Mouse (Mus musculus): ENCODE data around the gene Ache. TPM values are rescaled to one million over a fixed set of nuclear protein-coding genes. Genes with fewer than 3 reads are reported as not detected.
A peak's percentile ranks its signal among the peaks of the same experiment; 100 is the strongest.

The Ache gene
- polyA plus RNA-seq, 1 experiment from 2014 or later, result 4.5 TPM

- peaks cover 66% of the 10 kb centered on the region for H3K27me3 ChIP-seq (replicated peaks; ENCODE audit: low read depth, poor library complexity, severe bottlenecking)
- H3K4me3 ChIP-seq, result peak overlapping the region; percentile 59
- DNase-seq (ENCODE audit: low spot score), result peak; percentile 68
- WGBS, result 4% methylated on average over 25 of the region's 25 CpGs
- no peaks in the 10 kb centered on the region for H3K36me3 ChIP-seq (replicated peaks)
- H3K27ac ChIP-seq (replicated peaks), result peak overlapping the region; percentile 65
- peaks cover 46% of the 10 kb centered on the region for H3K4me1 ChIP-seq
- no peaks in the 10 kb centered on the region for H3K9me3 ChIP-seq
Observed at GRCm38 (mm10) chr5:137288999-137289470, 1.7 kb downstream of the Ache start.

GRCm38 (mm10) chr5:137289591-137290365 lies 2.5 kb downstream of the Ache start:
- H3K36me3 ChIP-seq (replicated peaks), result peaks cover 2% of the 10 kb centered on the region
- no peaks in the 10 kb centered on the region for H3K9me3 ChIP-seq
- 52% methylated on average over 13 of the region's 13 CpGs for whole genome bisulfite sequencing
- H3K27ac ChIP-seq (replicated peaks), result peak overlapping the region; percentile 37; the same call in 1 of the 2 replicates
- H3K27me3 ChIP-seq (replicated peaks; ENCODE audit: low read depth, poor library complexity, severe bottlenecking), result peaks cover 66% of the 10 kb centered on the region
- H3K4me1 ChIP-seq, result peaks cover 49% of the 10 kb centered on the region
- H3K4me3 ChIP-seq, result peak overlapping the region; percentile 59
- DNase-seq (ENCODE audit: low spot score), result no peak

- WGBS, result 22% methylated on average over 15 of the region's 15 CpGs
- Histone ChIP-seq H3K27me3 (replicated peaks; ENCODE audit: low read depth, poor library complexity, severe bottlenecking) (peaks cover 66% of the 10 kb centered on the region), H3K36me3 (replicated peaks) (peaks cover 11% of the 10 kb centered on the region), H3K4me1 (peaks cover 58% of the 10 kb centered on the region), H3K4me3 (peak overlapping the region; percentile 59), H3K27ac (replicated peaks) (no peak overlapping the region), H3K9me3 (no peaks in the 10 kb centered on the region)
- peak; percentile 62 for DNase-seq (ENCODE audit: low spot score)
Observed at GRCm38 (mm10) chr5:137290677-137291076, 3.4 kb downstream of the Ache start.

- Histone ChIP-seq H3K27ac (replicated peaks) (no peak overlapping the region), H3K27me3 (replicated peaks; ENCODE audit: low read depth, poor library complexity, severe bottlenecking) (peaks cover 66% of the 10 kb centered on the region), H3K36me3 (replicated peaks) (peaks cover 19% of the 10 kb centered on the region), H3K4me1 (peaks cover 62% of the 10 kb centered on the region), H3K4me3 (peak overlapping the region; percentile 59; the same call in 1 of the 2 replicates), H3K9me3 (no peaks in the 10 kb centered on the region)
- no peak for DNase-seq (ENCODE audit: low spot score)
- 75% methylated on average over 15 of the region's 15 CpGs for WGBS
Observed at GRCm38 (mm10) chr5:137291381-137291926, 4.1 kb downstream of the Ache start.

- Histone ChIP-seq H3K27me3 (replicated peaks; ENCODE audit: low read depth, poor library complexity, severe bottlenecking) (peaks cover 51% of the 10 kb centered on the region), H3K9me3 (no peaks in the 10 kb centered on the region), H3K36me3 (replicated peaks) (peaks cover 37% of the 10 kb centered on the region), H3K4me1 (peaks cover 47% of the 10 kb centered on the region), H3K27ac (replicated peaks) (peak overlapping the region; percentile 85), H3K4me3 (peak overlapping the region; percentile 64)
- peak; percentile 82 for DNase-seq (ENCODE audit: low spot score)
- WGBS, result 1% methylated on average over 15 of the region's 15 CpGs
Observed at GRCm38 (mm10) chr5:137293282-137293681, 6.0 kb downstream of the Ache start.

GRCm38 (mm10) chr5:137293839-137294743 lies 6.8 kb downstream of the Ache start, which contains the start of gene Ufsp1:
Ufsp1 (plus strand) TSS chr5:137294629.
- WGBS, result under 1% methylated on average over 52 of the region's 52 CpGs
- no peaks in the 10 kb centered on the region for H3K9me3 ChIP-seq
- H3K4me1 ChIP-seq, result peaks cover 39% of the 10 kb centered on the region
- peak; percentile 97 for DNase-seq (ENCODE audit: low spot score)
- H3K27ac ChIP-seq (replicated peaks), result peak within 1 kb of the TSS; percentile 85
- peaks cover 45% of the 10 kb centered on the region for H3K36me3 ChIP-seq (replicated peaks)
- peak within 1 kb of the TSS; percentile 64 for H3K4me3 ChIP-seq
- H3K27me3 ChIP-seq (replicated peaks; ENCODE audit: low read depth, poor library complexity, severe bottlenecking), result peaks cover 43% of the 10 kb centered on the region

GRCm38 (mm10) chr5:137294744-137295093 lies 7.4 kb downstream of the Ache start:
- no peak for DNase-seq (ENCODE audit: low spot score)
- peak overlapping the region; percentile 85 for H3K27ac ChIP-seq (replicated peaks)
- peaks cover 35% of the 10 kb centered on the region for H3K4me1 ChIP-seq
- H3K9me3 ChIP-seq, result no peaks in the 10 kb centered on the region
- 5% methylated on average over 18 of the region's 18 CpGs for WGBS
- H3K27me3 ChIP-seq (replicated peaks; ENCODE audit: low read depth, poor library complexity, severe bottlenecking), result peaks cover 37% of the 10 kb centered on the region
- H3K4me3 ChIP-seq, result peak overlapping the region; percentile 64
- H3K36me3 ChIP-seq (replicated peaks), result peaks cover 51% of the 10 kb centered on the region

- peak overlapping the region; percentile 64 for H3K4me3 ChIP-seq
- peaks cover 35% of the 10 kb centered on the region for H3K4me1 ChIP-seq
- H3K27ac ChIP-seq (replicated peaks), result peak overlapping the region; percentile 85
- no peaks in the 10 kb centered on the region for H3K9me3 ChIP-seq
- no peak for DNase-seq (ENCODE audit: low spot score)
- 81% methylated on average over 9 of the region's 9 CpGs for WGBS
- H3K36me3 ChIP-seq (replicated peaks), result peaks cover 57% of the 10 kb centered on the region
- peaks cover 31% of the 10 kb centered on the region for H3K27me3 ChIP-seq (replicated peaks; ENCODE audit: low read depth, poor library complexity, severe bottlenecking)
Observed at GRCm38 (mm10) chr5:137295296-137295695, 8.0 kb downstream of the Ache start.

- no peak for DNase-seq (ENCODE audit: low spot score)
- H3K9me3 ChIP-seq, result no peaks in the 10 kb centered on the region
- peaks cover 32% of the 10 kb centered on the region for H3K4me1 ChIP-seq
- H3K27me3 ChIP-seq (replicated peaks; ENCODE audit: low read depth, poor library complexity, severe bottlenecking), result peaks cover 27% of the 10 kb centered on the region
- WGBS, result 92% methylated on average over 15 of the region's 15 CpGs
- H3K27ac ChIP-seq (replicated peaks), result no peak overlapping the region
- H3K36me3 ChIP-seq (replicated peaks), result peaks cover 61% of the 10 kb centered on the region
- H3K4me3 ChIP-seq, result 0 out of 2 replicates have a peak overlapping the region, but pooled peaks have one; percentile 64
Observed at GRCm38 (mm10) chr5:137295712-137296111, 8.4 kb downstream of the Ache start.

GRCm38 (mm10) chr5:137297126-137297525 lies 9.8 kb downstream of the Ache start:
- Histone ChIP-seq H3K4me3 (no peak overlapping the region), H3K4me1 (peaks cover 31% of the 10 kb centered on the region), H3K27me3 (replicated peaks; ENCODE audit: low read depth, poor library complexity, severe bottlenecking) (peaks cover 12% of the 10 kb centered on the region), H3K27ac (replicated peaks) (no peak overlapping the region), H3K36me3 (replicated peaks) (peaks cover 75% of the 10 kb centered on the region), H3K9me3 (no peaks in the 10 kb centered on the region)
- DNase-seq (ENCODE audit: low spot score), result no peak
- 91% methylated on average over 14 of the region's 14 CpGs for WGBS

GRCm38 (mm10) chr5:137299240-137299639 lies 11.9 kb downstream of the Ache start:
- Histone ChIP-seq H3K4me3 (no peak overlapping the region), H3K36me3 (replicated peaks) (peaks cover 96% of the 10 kb centered on the region), H3K27me3 (replicated peaks; ENCODE audit: low read depth, poor library complexity, severe bottlenecking) (no peaks in the 10 kb centered on the region), H3K9me3 (no peaks in the 10 kb centered on the region), H3K27ac (replicated peaks) (no peak overlapping the region), H3K4me1 (peaks cover 26% of the 10 kb centered on the region)
- no peak for DNase-seq (ENCODE audit: low spot score)
- WGBS, result 92% methylated on average over 7 of the region's 7 CpGs

- Histone ChIP-seq H3K27ac (replicated peaks) (no peak overlapping the region), H3K27me3 (replicated peaks; ENCODE audit: low read depth, poor library complexity, severe bottlenecking) (no peaks in the 10 kb centered on the region), H3K4me3 (no peak overlapping the region), H3K36me3 (replicated peaks) (peaks cover 98% of the 10 kb centered on the region), H3K4me1 (peaks cover 30% of the 10 kb centered on the region), H3K9me3 (no peaks in the 10 kb centered on the region)
- 88% methylated on average over 21 of the region's 21 CpGs for WGBS
- peak; percentile 21 for DNase-seq (ENCODE audit: low spot score)
Observed at GRCm38 (mm10) chr5:137301253-137301652, 13.9 kb downstream of the Ache start.

All from embryonic facial prominence, embryonic 10.5 days (tissue).